Mouse (Mus musculus) adrenal gland, postnatal 10 days (tissue): ENCODE measurements around the gene Pde3b. TPM values are rescaled to one million over a fixed set of nuclear protein-coding genes. Genes with fewer than 3 reads are reported as not detected.
"Not testable (repeated sequence)": the region's sequence is repeated elsewhere in the genome, so short reads cannot be mapped to it uniquely, and the experiment has no call there.

ENCODE experiments used
- DNase-seq: peaks from one replicate; pipeline ENCODE4 v3.0.0; 2021; ENCODE audit warnings: mixed read lengths
- long read RNA-seq, 2 experiments: library from polyadenylated mRNA; stranded (forward); transcript quantifications; one replicate each; pipeline ENCODE4 v2.0.0; 2021
- total RNA-seq, 2 experiments: library from RNA; stranded (reverse); gene quantifications; 2 replicates each; pipeline ENCODE4 v1.2.3; 2021

The Pde3b gene
- 10 to 100 TPM; 41.6 to 55.3 TPM for total RNA-seq
- long read RNA-seq, experiment 1, full-length matches to known transcripts, result 4 of 28 reads
- long read RNA-seq, experiment 1, partial matches to known transcripts, result 14 of 28 reads
- long read RNA-seq, experiment 1, other reads (novel, unspliced or antisense), result 10 of 28 reads
- long read RNA-seq, experiment 2, full-length matches to known transcripts, result 6 of 8 reads
- long read RNA-seq, experiment 2, partial matches to known transcripts, result 0 of 8 reads
- long read RNA-seq, experiment 2, other reads (novel, unspliced or antisense), result 2 of 8 reads

- peak; percentile 85 for DNase-seq
These were observed at the start of gene Pde3b for GRCm38 (mm10) chr7:114414421-114415335. Gene Pde3b (plus strand): TSS chr7:114415281.

GRCm38 (mm10) chr7:114402130-114402529 is 13.0 kb upstream of the Pde3b start:
- peak; percentile 57 for DNase-seq

GRCm38 (mm10) chr7:114415336-114416020 is 397 bp downstream of the Pde3b start:
- DNase-seq, result peak; percentile 55

- peak; percentile 45 for DNase-seq
These were observed 1.2 kb downstream of the Pde3b start for GRCm38 (mm10) chr7:114416021-114416845.

- DNase-seq, result not testable (repeated sequence)
These were observed 4.2 kb downstream of the Pde3b start for GRCm38 (mm10) chr7:114419331-114419730.

- DNase-seq, result peak; percentile 13
These were observed 5.8 kb downstream of the Pde3b start for GRCm38 (mm10) chr7:114420918-114421317.

DNA sequence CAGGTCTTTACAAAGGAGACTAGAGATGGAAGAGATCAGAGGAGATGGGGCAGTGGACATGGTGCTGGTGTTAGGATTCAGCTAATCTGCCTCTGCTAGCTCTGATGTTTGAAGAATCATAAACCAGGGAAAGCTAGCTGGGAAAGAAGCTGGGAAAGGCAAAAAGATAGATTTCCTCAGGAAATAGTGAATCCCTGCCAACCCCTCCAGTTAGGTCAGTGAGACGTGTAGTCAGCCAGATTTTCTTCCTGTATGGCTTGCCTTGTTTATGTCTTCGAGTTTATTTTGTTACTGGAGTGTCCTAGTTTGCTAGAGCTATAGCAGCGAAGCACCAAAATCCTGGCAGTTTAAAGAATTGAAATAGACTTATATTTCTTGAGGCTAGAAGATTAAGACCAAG is 7.1 kb downstream of the Pde3b start:
- no peak for DNase-seq

DNA sequence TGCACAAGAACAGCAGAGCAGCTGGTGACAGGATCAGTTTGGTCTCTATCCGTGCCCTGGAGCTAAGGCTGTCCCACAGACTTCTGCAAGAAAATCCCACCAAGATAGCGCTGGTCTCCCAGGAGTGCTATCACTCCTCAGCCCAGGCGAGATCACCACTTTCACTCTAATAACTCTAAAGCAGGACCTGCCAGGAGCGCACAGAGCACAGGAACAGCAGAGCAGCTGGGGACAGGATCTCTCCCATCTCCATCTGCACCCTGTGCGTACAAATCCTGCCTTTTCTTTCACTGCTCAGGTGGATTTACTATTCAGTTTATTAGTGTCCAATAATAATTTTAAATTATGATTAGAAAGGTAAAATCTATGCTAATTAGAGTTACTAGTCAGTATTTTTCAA is 14.7 kb downstream of the Pde3b start:
- no peak for DNase-seq

GRCm38 (mm10) chr7:114431966-114432365 is 16.9 kb downstream of the Pde3b start:
- no peak for DNase-seq

DNA sequence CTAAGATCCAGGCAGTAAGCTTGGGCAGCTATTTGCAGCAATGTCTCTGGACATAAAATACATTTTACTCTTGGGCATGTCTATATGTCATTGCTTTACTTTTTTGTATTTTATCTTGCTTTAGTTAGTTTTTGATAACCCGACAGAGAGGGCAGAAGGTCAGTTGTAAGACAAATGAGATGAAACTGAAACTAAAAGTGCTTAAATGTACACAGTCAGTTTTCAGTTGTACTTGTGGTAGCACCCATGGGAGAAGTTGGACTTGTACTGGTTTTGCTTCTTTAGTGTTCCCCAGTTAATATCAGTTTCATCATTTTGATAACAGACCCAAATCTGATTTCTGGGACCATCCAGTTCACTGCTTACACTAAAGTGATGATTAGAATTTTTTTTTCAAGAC is 24.6 kb downstream of the Pde3b start:
- no peak for DNase-seq

- DNase-seq, result no peak
These were observed 25.4 kb downstream of the Pde3b start for GRCm38 (mm10) chr7:114440494-114440893.

DNA sequence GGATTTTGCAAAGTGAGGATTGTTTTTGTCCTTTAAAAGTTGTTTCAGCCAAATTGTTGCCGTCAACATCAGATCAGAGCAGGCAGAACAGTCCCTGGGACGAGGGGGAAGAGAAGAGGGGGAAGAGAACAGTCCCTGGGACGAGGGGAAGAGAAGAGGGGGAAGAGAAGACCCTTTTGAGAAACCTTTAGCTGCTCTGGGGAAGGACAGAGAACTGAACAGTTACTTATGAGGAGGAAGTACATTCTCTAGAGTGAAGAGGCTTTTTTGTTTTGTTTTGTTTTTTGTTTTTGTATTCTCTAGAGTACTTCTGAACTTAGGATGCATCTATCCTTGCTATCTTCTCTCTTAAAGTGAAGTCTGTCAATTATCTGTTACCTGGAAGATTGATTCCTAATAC is 37.8 kb downstream of the Pde3b start:
- no peak for DNase-seq

DNA sequence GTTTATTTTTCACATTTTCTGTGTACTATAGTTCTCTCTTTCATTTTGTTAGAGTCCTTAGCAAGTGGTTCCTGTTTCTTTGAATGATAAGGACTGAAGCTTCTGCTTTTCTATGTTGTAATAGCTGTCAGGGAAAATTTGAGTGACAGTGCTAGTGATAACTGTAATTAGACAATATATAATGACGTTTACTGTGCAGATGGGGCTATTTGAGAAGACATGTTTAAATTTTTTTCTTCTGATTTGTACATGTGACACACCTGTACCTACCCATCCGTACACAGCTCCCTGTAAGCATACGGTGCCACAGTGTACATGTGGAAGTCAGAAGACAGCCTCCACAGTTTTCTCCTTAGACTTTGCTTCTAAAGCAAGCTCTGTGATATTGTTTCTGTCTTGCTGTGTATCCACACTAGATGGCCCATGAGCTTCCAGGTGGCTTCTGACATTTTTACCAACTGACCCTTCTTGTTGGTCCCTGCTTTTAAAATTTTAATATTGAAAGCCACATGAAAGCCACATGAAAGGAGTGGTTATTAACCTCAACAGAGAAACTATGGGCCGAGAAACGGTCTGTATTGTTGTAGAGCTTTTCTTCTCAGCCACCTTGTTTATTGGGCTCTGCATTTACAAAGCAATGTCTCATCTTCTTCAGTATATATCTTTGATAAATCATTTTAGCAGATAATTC is 38.4 kb downstream of the Pde3b start:
- DNase-seq, result no peak

- DNase-seq, result no peak
These were observed 39.8 kb downstream of the Pde3b start for GRCm38 (mm10) chr7:114454858-114455257.

GRCm38 (mm10) chr7:114456904-114457303 is 41.8 kb downstream of the Pde3b start:
- DNase-seq, result no peak

GRCm38 (mm10) chr7:114459909-114460308 is 44.8 kb downstream of the Pde3b start:
- no peak for DNase-seq

- DNase-seq, result no peak
These were observed 46.6 kb downstream of the Pde3b start for GRCm38 (mm10) chr7:114461727-114462126.

- DNase-seq, result no peak
These were observed 51.3 kb downstream of the Pde3b start for GRCm38 (mm10) chr7:114466358-114466757.

DNA sequence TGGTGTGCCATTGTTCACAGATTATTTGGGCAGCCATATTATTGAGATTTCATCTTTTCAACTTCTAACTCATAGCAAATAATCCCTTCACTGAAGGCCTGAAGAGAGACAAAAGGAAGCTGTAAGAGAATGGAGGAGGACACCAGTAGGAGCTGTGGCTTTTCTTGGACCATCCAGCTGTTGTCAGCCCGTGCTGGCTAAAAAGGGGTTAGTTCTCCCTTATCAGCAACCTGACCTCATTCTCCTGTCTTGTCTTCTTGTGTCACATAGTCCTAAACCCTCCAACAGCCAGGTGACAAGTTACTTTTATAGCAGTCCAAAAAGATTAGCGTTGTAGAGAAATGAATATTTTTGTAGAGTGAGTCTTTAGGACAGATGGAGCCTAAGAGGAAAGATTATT is 57.4 kb downstream of the Pde3b start:
- no peak for DNase-seq

DNA sequence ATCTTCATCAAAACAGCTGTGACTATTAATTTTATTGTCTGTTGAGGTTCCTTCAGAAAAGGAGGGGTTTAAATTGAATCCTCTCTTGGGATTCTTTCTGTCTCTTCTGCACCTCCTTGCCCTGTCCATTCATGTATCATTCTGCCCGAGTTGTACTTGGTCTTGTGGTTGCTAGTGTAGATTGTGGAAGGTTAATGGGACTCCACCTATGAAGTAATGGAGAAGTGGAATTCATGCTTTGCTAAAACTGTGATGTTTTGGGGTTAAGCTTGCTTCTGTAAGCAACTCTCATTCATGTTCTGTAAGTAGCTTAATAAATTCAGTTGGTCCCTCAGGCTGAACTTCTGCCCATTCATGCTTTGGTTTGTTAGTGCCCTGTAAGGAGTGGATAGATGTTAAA is 59.8 kb downstream of the Pde3b start:
- DNase-seq, result no peak

DNA sequence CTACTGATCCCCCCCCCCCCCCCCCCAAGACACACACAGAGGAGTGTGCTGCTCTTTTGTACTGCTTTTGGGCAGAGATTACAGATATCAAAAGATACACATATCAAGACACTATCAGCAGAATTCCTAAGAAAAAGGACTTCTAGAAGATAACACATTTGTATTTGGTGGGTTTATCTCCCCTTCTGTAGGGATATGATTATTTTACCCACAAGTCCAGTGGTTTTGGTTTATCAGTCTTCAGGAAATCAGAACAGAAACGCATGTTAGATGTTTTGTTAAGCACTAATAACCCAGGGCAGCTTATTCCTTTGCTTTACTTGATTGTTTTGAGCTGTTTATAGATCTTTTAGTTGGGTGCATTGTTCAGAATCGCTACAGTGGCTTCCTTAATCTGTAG is 62.8 kb downstream of the Pde3b start:
- no peak for DNase-seq
